Mouse (Mus musculus) lung, postnatal 0 days (tissue): Measurements from ENCODE around the gene Tmem88b.

Experiments
- CTCF ChIP-seq: IDR thresholded peaks from 2 replicates; pipeline ENCODE4 v1.5.1; 2016; ENCODE audit warnings: antibody characterized with exemption, mild to moderate bottlenecking
- EP300 ChIP-seq: IDR thresholded peaks from 2 replicates; pipeline ENCODE4 v1.6.1; 2016; ENCODE audit warnings: antibody characterized with exemption, mild to moderate bottlenecking, control low read depth

GRCm38 (mm10) chr4:155785819-155786218, at the start of gene Tmem88b:
- TF ChIP-seq CTCF (peak; percentile 27), EP300 (no peak)
